Mouse (Mus musculus) hindbrain, embryonic 11.5 days (tissue): Measurements from ENCODE around the gene C2cd2. TPM values are rescaled to one million over a fixed set of nuclear protein-coding genes. Genes with fewer than 3 reads are reported as not detected.
"Not testable (repeated sequence)": the region's sequence is repeated elsewhere in the genome, so short reads cannot be mapped to it uniquely, and the experiment has no call there.

Source experiments
- ATAC-seq: fragments of 200-750 bp; cut with Nextera tagmentation; 2 replicates; pipeline ENCODE4 v1.8.0; 2017; ENCODE audit warnings: mild to moderate bottlenecking, moderate TSS enrichment, moderate library complexity; ENCODE audit not compliant: low FRiP score
- DNase-seq: peaks from one replicate; pipeline ENCODE4 v3.0.0-alpha.2; 2015; ENCODE audit warnings: low spot score
- H3K27ac ChIP-seq: fragments of 300-500 bp; sonication (generic); 2 replicates; pipeline ENCODE4 v1.5.1; 2014; ENCODE audit warnings: mild to moderate bottlenecking, low read depth, low read length
- H3K27me3 ChIP-seq: fragments of 300-500 bp; sonication (generic); 2 replicates; pipeline ENCODE4 v1.6.1; 2014; ENCODE audit warnings: mild to moderate bottlenecking, low read length, moderate library complexity, mixed read lengths; ENCODE audit not compliant: control insufficient read depth, insufficient read depth
- H3K36me3 ChIP-seq: fragments of 300-500 bp; sonication (generic); 2 replicates; pipeline ENCODE4 v1.6.1; 2014; ENCODE audit warnings: mild to moderate bottlenecking, low read length, moderate library complexity, mixed read lengths; ENCODE audit not compliant: control insufficient read depth, insufficient read depth
- H3K4me1 ChIP-seq: fragments of 300-500 bp; sonication (generic); replicated peaks from 2 replicates; pipeline ENCODE4 v1.6.1; 2014; ENCODE audit warnings: low read length, mixed read lengths; ENCODE audit not compliant: control insufficient read depth, insufficient read depth
- H3K4me2 ChIP-seq: fragments of 300-500 bp; sonication (generic); replicated peaks from 2 replicates; pipeline ENCODE4 v1.6.1; 2014; ENCODE audit warnings: mild to moderate bottlenecking, low read depth, low read length
- H3K4me3 ChIP-seq: fragments of 300-500 bp; sonication (generic); 2 replicates; pipeline ENCODE4 v1.5.1; 2014; ENCODE audit warnings: low read depth, low read length
- H3K9ac ChIP-seq: fragments of 300-500 bp; sonication (generic); 2 replicates; pipeline ENCODE4 v1.6.1; 2014; ENCODE audit warnings: low read depth, low read length
- H3K9me3 ChIP-seq: fragments of 300-500 bp; sonication (generic); 2 replicates; pipeline ENCODE4 v1.6.1; 2016; ENCODE audit warnings: low read length; ENCODE audit not compliant: control insufficient read depth
- WGBS: fragments of 180-500 bp; shearing (Covaris S2); extraction: QIAGEN DNeasy Blood & Tissue Kit; methylation state at CpG from one replicate; pipeline ENCODE4 v1.1.7; 2014; 5-methylcytosine and 5-hydroxymethylcytosine counted together
- polyA plus RNA-seq: library from polyadenylated mRNA; unstranded; fragments of >200 nt; fragmentation: Nextera tagmentation; extraction: Ambion mirVana; gene quantifications from 2 replicates; pipeline ENCODE4 v1.2.1, GENCODE M21; 2014

The C2cd2 gene
- polyA plus RNA-seq, 1 experiment from 2014 or later: 14.3 TPM

DNA sequence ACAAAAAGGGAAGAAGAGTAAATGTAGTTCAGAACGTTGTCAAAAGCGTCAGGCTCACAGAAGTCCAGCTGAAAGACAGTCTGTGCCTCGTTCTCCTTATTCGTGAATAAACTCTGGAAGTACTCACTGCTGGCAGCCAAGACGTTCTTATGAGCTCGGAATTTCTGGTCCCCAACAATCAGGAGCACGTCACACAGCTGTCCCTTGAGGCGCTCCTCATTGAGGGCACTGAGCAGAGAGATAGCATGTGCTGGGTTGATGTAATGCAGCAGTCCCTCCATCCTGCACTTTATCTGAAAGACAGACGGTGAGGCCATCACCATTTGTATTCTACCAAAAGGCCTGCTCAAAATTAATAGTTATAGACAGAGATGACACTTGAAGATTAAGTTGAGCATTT, 9.6 kb downstream of the C2cd2 start:
- DNase-seq (no peak), ATAC-seq (no peak)
- H3K4me1 ChIP-seq: no peaks in the 10 kb centered on the region
- H3K27ac ChIP-seq: no peak overlapping the region
- H3K9me3 ChIP-seq: no peaks in the 10 kb centered on the region
- H3K36me3 ChIP-seq: peaks cover 6% of the 10 kb centered on the region; the same call in 1 of the 2 replicates
- 90% methylated on average over 9 of the region's 9 CpGs for WGBS
- H3K4me3 ChIP-seq: no peak overlapping the region
- no peaks in the 10 kb centered on the region for H3K27me3 ChIP-seq
- H3K9ac ChIP-seq: no peak overlapping the region
- H3K4me2 ChIP-seq: no peak overlapping the region

DNA sequence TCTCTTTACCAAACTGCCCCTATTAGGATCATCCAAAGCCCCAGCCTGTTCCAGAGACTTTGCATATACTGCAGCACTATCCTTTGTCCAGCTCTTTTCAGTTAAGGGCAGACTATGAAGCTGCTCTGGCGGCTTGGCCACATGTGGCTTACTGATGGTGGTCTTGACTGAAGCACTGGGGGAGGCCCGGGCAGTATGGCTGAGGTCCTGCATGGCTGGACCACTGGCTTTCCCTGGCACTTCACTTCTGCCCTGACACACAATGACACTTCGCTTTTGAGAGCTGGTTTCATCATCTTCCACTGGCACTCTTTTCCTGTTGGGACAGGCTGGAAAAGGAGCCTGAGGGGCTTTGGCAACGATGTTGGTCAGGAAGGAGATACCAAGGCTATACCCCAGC, 10.0 kb downstream of the C2cd2 start:
- H3K4me3 ChIP-seq: no peak overlapping the region
- no peaks in the 10 kb centered on the region for H3K27me3 ChIP-seq
- whole genome bisulfite sequencing: 91% methylated on average over 4 of the region's 4 CpGs
- H3K4me2 ChIP-seq: no peak overlapping the region
- H3K27ac ChIP-seq: no peak overlapping the region
- H3K36me3 ChIP-seq: peaks cover 6% of the 10 kb centered on the region; the same call in 1 of the 2 replicates
- no peak overlapping the region for H3K9ac ChIP-seq
- ATAC-seq (no peak), DNase-seq (no peak)
- H3K4me1 ChIP-seq: no peaks in the 10 kb centered on the region
- H3K9me3 ChIP-seq: no peaks in the 10 kb centered on the region

DNA sequence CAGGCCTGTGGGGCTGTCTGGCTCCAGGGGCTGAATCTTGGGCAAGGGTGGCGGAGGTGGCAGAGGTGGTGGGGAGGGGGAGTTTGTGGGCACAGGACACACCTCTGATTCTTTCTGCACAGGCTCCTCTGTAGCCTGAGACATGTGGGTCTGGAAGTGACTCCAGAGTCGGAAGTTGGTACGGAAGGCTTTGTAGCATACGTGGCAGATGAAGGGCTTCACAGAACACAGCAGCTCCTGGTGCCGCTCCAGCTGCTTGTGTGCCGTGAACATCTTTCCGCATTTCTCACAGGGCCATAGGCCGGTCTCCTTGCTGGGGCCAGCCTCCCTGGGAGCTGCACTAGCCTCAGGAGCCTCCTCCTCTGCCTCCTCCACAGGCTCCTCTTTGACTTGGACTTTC, 12.3 kb downstream of the C2cd2 start:
- H3K36me3 ChIP-seq: peaks cover 6% of the 10 kb centered on the region; the same call in 1 of the 2 replicates

DNA sequence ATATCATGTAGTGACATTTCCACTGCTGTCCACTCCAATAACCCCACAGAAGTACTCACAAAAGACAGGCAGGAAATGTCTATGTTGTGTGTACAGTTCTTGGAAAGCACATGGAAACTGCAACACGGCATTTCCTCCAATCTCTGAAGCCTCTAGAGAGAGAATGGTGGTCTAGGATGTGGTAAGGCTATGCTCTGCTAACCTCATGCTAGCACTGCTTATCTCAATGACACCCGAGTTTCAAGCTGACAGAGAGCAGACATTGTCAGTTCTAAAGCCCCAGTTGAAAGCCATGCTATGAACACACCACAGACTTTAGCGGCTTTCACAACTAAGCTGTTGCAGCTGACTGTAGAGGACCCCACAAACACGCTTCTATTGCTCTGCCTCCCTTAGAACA, 13.6 kb downstream of the C2cd2 start:
- ATAC-seq (no peak), DNase-seq (no peak)
- WGBS: 91% methylated on average over 4 of the region's 4 CpGs
- peaks cover 6% of the 10 kb centered on the region; the same call in 1 of the 2 replicates for H3K36me3 ChIP-seq
- no peak overlapping the region for H3K4me2 ChIP-seq
- H3K4me3 ChIP-seq: no peak overlapping the region
- H3K9ac ChIP-seq: no peak overlapping the region
- no peak overlapping the region for H3K27ac ChIP-seq
- no peaks in the 10 kb centered on the region for H3K27me3 ChIP-seq
- no peaks in the 10 kb centered on the region for H3K9me3 ChIP-seq
- H3K4me1 ChIP-seq: no peaks in the 10 kb centered on the region

More for the DNA sequence above, 12.3 kb downstream of the C2cd2 start:
- H3K9ac ChIP-seq: no peak overlapping the region
- no peak overlapping the region for H3K27ac ChIP-seq
- no peak overlapping the region for H3K4me2 ChIP-seq
- H3K4me3 ChIP-seq: no peak overlapping the region
- DNase-seq: no peak
- no peak for ATAC-seq
- 92% methylated on average over 8 of the region's 8 CpGs for WGBS
- H3K9me3 ChIP-seq: no peaks in the 10 kb centered on the region
- no peaks in the 10 kb centered on the region for H3K27me3 ChIP-seq
- no peaks in the 10 kb centered on the region for H3K4me1 ChIP-seq

DNA sequence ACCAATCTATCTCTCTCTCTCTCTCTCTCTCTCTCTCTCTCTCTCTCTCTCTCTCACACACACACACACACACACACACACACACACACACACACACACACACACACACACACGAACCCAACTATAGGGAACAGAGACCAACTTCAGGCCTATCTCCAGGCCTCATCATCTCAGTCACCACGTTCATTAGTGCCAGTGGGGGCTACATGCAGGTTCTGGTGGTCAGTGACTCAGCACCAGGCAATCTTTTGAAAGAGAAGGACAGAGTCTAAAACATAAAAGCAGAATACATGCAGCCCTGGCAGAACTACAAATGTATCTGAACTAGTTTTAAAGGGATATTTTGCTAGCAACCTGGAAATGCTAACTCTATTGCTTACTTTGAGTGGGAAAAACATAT, 15.4 kb downstream of the C2cd2 start:
- H3K4me3 ChIP-seq, H3K4me2 ChIP-seq, DNase-seq, H3K9ac ChIP-seq, H3K9me3 ChIP-seq, H3K4me1 ChIP-seq, H3K36me3 ChIP-seq, H3K27me3 ChIP-seq, ATAC-seq, H3K27ac ChIP-seq: not testable (repeated sequence)
- 80% methylated on average over 2 of the region's 2 CpGs for WGBS

- Histone ChIP-seq H3K36me3 (no peaks in the 10 kb centered on the region), H3K27me3 (no peaks in the 10 kb centered on the region), H3K27ac (no peak overlapping the region), H3K4me1 (no peaks in the 10 kb centered on the region), H3K4me3 (no peak overlapping the region), H3K9ac (no peak overlapping the region), H3K9me3 (no peaks in the 10 kb centered on the region), H3K4me2 (no peak overlapping the region)
- DNase-seq: no peak
- ATAC-seq: no peak
Observed at GRCm38 (mm10) chr16:97941844-97942243, 20.6 kb downstream of the C2cd2 start.

DNA sequence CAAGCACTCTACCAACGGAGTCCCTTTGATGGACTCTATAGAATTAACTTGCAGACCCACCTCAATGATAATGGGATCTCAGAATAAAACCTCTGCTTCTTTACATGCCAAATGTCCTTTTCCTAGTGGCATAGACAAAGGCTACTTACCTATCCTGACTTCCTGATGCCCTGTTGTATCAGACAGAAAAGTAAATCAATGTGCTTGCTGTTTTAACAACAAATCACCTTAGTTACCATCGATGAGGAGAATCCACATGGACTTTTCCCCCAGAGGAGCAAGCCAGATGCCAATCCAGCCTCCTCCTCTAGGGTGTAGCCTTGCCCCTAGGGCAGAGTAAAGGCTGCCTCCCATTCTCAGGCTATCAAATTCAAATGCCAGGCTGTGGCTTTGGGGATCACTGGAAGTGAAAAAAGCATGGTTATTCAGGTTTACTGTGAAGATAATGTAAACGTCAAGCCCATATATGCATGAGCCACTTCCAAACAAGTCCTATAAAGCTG, 21.9 kb downstream of the C2cd2 start:
- Histone ChIP-seq H3K4me2 (no peak overlapping the region), H3K4me1 (no peaks in the 10 kb centered on the region), H3K27ac (no peak overlapping the region), H3K36me3 (no peaks in the 10 kb centered on the region), H3K4me3 (no peak overlapping the region), H3K9ac (no peak overlapping the region), H3K27me3 (no peaks in the 10 kb centered on the region), H3K9me3 (no peaks in the 10 kb centered on the region)
- ATAC-seq (no peak), DNase-seq (no peak)
- 86% methylated on average over 3 of the region's 3 CpGs for WGBS

DNA sequence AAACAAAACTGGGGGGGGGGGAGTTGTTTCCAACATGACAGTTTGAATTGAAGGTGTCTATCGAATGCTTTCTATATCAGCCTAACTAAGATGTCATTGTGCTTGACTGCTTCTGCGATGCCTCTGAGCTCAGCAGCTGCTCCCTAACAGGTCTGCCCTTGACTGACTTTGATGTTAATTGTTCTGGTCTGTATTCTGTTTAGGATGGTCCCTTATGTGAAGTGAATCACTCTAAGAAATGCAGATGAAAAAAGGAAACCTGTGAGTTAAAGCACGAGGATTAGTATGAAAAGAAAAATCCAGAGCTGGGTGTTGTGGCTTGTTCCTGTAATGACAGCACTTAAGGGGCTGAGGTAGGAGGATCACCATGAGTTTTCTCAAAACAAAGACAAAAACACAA, 26.6 kb downstream of the C2cd2 start:
- ATAC-seq: no peak

GRCm38 (mm10) chr16:97930231-97930630, 32.2 kb downstream of the C2cd2 start:
- Histone ChIP-seq H3K4me3 (no peak overlapping the region), H3K4me1 (no peaks in the 10 kb centered on the region), H3K4me2 (no peak overlapping the region), H3K27me3 (no peaks in the 10 kb centered on the region), H3K36me3 (no peaks in the 10 kb centered on the region), H3K9me3 (no peaks in the 10 kb centered on the region), H3K9ac (no peak overlapping the region), H3K27ac (no peak overlapping the region)
- ATAC-seq (no peak), DNase-seq (no peak)

More for the DNA sequence above, 26.6 kb downstream of the C2cd2 start:
- H3K4me3 ChIP-seq: no peak overlapping the region
- no peaks in the 10 kb centered on the region for H3K9me3 ChIP-seq
- no peak overlapping the region for H3K27ac ChIP-seq
- no peak overlapping the region for H3K4me2 ChIP-seq
- no peak overlapping the region for H3K9ac ChIP-seq
- H3K36me3 ChIP-seq: no peaks in the 10 kb centered on the region
- no peaks in the 10 kb centered on the region for H3K4me1 ChIP-seq
- 83% methylated on average over 3 of the region's 3 CpGs for WGBS
- DNase-seq: no peak
- no peaks in the 10 kb centered on the region for H3K27me3 ChIP-seq
